Mouse (Mus musculus) erythroblast, embryonic 14.5 days (primary cell): Measurements from ENCODE around the gene Cabp2.

Experiments
- GATA1 ChIP-seq: IDR thresholded peaks from 2 replicates; pipeline ENCODE4 v1.6.1; 2012; ENCODE audit warnings: low read length, inconsistent platforms, mixed read lengths
- TAL1 ChIP-seq: IDR thresholded peaks from 3 replicates; pipeline ENCODE4 v1.6.1; 2012; ENCODE audit warnings: low read length, inconsistent platforms, mixed read lengths

- no peak for TF ChIP-seq TAL1
- TF ChIP-seq GATA1: no peak
These were observed 8.5 kb upstream of the Cabp2 start for GRCm38 (mm10) chr19:4072706-4073424.
